Mouse (Mus musculus): ENCODE data around the gene Mast3.
"Not testable (repeated sequence)": the region's sequence is repeated elsewhere in the genome, so short reads cannot be mapped to it uniquely, and the experiment has no call there.

Mast3 gene

GRCm38 (mm10) chr8:70834071-70834470 is 29.2 kb upstream of the Mast3 start:
- no peak for DNase-seq (ENCODE audit: low spot score)

GRCm38 (mm10) chr8:70833520-70833919 is 28.7 kb upstream of the Mast3 start:
- no peak for DNase-seq (ENCODE audit: low spot score)

- DNase-seq (ENCODE audit: low spot score): no peak
Observed at GRCm38 (mm10) chr8:70833018-70833482, 28.2 kb upstream of the Mast3 start.

DNA sequence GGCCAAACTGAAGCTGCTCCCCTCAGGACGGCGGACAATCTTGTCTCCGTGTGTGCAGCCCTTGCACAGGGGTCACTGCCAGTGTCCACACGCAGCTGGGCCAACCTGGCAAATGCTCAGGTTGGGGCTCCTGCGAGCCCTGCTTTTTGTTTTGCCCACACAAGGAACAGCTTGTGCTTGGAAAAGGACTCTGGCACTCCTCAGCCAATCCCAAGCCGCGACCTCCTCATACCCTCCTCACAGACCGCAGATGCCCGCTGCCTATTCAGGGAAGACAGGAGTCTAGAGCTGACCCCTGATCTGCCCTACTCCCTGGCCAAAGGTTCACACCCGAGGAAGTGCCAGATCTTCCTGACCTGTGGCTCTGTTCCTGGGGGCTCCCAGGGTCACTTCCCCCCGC is 27.5 kb upstream of the Mast3 start:
- no peak for DNase-seq (ENCODE audit: low spot score)

DNA sequence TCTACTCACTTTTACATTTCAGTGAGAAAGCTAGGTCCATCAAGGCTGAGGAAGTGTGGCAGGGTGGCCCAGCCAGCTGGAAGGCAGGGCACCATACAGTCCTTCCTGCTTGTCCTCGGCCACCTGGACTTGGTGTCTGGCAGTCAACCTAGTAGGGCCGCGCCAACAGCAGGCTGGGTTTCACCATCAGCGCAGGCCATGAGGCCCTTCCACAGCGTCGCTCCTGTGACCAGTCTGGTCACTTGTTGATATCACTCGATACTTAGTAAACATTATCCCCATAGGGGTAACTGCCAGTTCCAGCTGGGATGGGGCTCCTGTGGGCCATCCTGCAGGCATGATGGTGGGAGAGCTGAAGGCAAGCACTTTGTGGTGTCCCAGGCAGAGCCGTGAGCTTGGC is 26.7 kb upstream of the Mast3 start:
- no peak for DNase-seq (ENCODE audit: low spot score)

DNA sequence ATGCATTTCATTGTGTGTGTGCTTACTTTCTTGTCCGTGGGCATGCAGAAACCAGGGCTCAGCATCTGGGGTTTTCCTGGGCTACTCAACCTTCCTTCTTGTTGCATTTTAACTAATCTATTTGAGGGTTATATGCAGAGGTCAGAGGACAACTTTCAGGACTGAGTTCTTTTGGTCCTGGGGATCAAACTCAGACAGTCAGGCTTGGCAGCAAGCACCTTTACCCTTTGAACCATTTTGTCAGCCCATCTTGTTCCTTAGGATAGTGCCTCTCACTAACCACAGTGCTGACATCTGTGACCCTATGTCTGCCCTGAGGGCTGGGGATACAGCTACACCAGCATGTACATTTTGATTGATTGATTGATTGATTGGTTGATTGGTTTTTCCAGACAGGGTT is 22.9 kb upstream of the Mast3 start:
- no peak for DNase-seq (ENCODE audit: low spot score)

DNA sequence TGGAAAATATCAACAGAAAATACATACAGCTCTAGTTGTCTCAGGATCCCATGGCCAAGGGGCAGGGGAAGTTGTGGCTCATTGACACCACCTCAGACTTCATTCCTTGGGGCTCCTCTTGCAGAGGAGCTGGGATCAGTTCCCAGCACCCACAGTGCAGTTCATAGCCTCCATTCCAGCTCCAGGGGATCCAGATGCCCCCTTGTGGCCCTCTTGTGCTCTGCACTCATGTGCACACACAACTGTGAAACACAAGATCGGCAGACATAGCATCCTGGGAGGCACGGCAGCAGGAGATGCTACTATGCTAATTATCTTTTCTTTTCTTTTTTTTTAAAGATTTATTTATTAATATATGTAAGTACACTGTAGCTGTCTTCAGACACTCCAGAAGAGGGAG is 22.2 kb upstream of the Mast3 start:
- DNase-seq (ENCODE audit: low spot score): no peak

DNA sequence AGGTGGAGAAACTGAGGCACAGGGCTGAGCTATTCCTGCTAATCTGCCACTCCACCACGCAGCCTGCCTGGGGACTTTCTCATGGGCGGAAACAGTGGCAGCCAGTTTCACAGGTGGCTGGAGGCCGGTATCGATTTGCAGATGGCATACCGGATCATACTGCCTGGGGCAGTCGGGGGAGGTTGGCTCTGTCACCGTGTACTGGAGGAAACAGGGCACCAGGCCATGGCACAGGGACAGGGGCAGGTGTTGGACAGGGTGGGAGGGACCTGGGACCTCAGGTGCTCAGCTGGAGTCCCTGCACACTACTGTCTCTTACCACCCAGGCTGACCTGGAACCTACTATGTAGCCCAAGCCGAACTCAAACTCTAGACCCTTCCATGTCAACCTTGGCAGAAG is 21.0 kb upstream of the Mast3 start:
- no peak for DNase-seq (ENCODE audit: low spot score)

- DNase-seq (ENCODE audit: low spot score): no peak
Observed at GRCm38 (mm10) chr8:70823802-70824201, 18.9 kb upstream of the Mast3 start.

DNA sequence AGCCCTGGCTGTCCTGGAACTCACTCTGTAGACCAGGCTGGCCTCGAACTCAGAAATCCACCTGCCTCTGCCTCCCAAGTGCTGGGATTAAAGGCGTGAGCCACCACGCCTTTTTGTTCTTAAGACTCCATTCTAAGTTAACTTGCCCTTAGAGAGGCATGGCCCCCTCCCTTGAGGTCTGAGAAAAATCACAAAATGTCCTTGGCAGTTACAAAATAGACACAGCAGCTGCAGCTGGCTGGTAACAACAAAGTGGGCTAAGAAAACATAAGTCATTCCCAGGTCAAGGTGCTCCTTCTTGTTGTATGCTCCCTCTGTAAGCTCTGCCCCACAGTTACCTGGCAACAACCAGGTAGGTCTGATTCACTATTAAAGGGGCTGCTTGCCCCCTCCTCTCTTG is 17.7 kb upstream of the Mast3 start:
- DNase-seq (ENCODE audit: low spot score): not testable (repeated sequence)

DNA sequence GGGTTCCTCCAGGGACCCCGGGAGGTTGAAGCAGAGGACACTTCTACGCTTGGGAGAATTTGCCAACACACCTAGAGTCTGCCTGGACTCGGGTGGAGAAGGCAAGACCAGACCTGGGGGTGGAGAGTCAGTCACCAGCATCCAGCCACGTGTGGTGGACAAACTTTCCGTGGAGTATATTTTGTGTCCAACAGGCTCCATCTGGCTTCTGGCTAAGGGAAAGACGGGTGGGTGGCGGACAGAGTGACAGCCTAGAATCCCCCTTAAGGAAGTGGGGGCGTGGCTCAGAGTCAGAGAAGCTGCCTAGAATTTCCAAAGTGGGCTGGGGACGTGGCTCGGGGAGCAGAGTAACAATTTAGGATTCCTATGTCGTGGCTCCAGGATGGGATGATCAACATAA is 17.1 kb upstream of the Mast3 start:
- no peak for DNase-seq (ENCODE audit: low spot score)

- no peak for DNase-seq (ENCODE audit: low spot score)
Observed at GRCm38 (mm10) chr8:70821399-70821962, 16.6 kb upstream of the Mast3 start.

- no peak for DNase-seq (ENCODE audit: low spot score)
Observed at GRCm38 (mm10) chr8:70820101-70820935, 15.5 kb upstream of the Mast3 start.

GRCm38 (mm10) chr8:70816679-70817078 is 11.8 kb upstream of the Mast3 start:
- no peak for DNase-seq (ENCODE audit: low spot score)

- no peak for DNase-seq (ENCODE audit: low spot score)
Observed at GRCm38 (mm10) chr8:70812885-70813284, 8.0 kb upstream of the Mast3 start.

DNA sequence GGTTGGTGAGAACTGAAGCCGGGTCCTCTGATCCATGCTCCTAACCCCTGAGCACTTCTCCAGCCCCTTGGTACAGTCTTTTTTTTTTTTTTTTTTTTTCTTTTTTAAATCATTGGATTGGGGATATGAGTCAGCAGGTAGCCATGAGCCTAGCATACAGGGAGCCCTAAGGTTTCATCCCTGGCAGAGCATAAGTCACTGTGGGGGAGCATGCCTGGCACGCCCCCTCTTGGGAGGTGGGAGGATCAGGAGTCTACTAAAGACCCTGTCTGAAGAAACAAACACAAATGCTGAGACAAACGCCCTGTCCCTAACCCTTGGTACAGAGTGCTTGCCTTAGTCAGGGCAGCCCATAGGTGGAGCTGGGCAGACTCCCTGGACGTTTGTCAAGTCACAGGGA is 7.2 kb upstream of the Mast3 start:
- DNase-seq (ENCODE audit: low spot score): no peak

- no peak for DNase-seq (ENCODE audit: low spot score)
Observed at GRCm38 (mm10) chr8:70810962-70811680, 6.3 kb upstream of the Mast3 start.

GRCm38 (mm10) chr8:70808955-70809701 is 4.3 kb upstream of the Mast3 start:
- no peak for DNase-seq (ENCODE audit: low spot score)

- DNase-seq (ENCODE audit: low spot score): no peak
Observed at GRCm38 (mm10) chr8:70808239-70808638, 3.4 kb upstream of the Mast3 start, which contains the start of gene Il12rb1. Gene Il12rb1, plus strand, starts transcription at chr8:70808449.

- no peak for DNase-seq (ENCODE audit: low spot score)
Observed at GRCm38 (mm10) chr8:70807304-70807703, 2.5 kb upstream of the Mast3 start.

- no peak for DNase-seq (ENCODE audit: low spot score)
Observed at GRCm38 (mm10) chr8:70806541-70806940, 1.7 kb upstream of the Mast3 start.

DNA sequence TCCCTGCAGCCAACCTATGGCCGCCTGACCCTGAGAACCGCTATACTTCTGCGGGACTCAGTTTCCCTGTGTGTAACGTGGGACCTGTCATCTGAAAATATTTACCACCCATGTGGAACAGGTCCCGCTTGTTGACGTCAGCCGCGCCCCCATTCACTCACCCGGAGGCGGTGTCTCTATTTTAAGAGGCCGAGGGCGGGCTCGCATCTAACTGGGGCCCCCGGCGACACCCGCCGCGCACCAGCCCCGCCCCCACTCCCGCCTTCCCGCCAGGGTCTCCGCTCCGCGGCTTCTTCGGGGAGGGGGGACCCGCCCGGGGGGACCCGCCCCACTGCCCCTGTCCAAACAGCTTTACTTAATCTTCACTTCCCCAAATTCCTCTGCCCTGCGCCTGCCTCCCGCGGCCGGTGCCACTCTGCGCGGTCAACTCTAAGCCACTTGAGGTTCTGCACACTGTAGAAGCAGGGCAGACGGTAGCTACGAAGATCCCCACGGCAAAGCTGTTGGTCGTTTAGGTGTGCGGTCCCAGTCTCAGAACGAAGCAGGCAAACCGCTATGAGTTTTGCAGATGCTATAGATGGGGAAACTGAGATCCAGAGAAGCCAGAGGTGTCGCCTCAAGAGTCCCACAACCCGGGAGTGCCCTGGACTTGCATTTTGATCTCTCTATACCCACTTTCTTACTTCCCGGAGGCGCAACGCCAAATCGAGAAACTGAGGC is 933 bp downstream of the Mast3 start:
- peak; percentile 49 for DNase-seq (ENCODE audit: low spot score)
